Comparison of ENCODE assay signal across 8 mouse cellular contexts in the genomic region with DNA sequence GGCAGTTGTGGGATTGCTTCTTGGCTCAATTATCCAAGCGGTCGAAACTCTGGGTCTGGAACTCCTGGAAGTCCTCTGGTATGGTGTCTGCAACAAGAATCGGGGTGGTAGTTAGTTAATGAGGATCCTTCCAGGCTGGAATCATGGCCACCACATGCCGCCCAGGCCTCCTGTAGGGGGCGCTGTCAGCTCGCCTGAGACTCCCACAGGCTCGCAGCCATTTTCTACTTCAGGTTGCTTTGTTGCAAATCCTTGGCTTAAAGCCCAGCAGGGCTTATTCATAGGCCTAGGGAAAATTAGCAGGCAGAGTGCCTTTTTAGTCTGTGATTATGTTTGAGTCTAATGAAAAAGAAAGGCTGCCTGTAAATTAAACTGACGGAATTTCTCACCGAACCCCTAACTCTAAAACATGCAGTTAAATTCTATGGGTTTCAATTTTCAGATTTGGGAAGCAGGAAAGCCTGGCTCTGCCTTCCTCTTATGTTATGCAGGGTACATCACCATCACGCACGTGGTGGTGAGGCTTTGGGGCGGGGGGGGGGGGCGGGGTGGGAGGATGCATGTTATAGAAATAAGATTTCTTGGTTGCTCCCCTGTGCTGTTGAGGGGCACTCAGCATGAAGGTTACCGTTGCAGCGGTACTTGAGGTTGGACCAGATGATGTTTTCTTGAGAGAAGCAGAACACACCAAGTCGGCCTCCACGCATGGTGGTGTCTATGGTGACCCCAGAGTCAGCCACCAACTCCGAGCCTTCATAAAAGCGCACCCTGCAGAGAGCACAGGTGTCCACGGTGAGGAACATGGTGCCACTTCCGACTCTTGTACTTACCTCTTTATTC. TPM values are rescaled to one million over a fixed set of nuclear protein-coding genes. Genes with fewer than 3 reads are reported as not detected.
DNase-seq lines count a peak whose midpoint lies in the region; ATAC-seq and TF ChIP-seq lines count a peak whose summit lies in the region.

No protein-coding gene starts in this region.

- 56% methylated on average over 21 of the region's 21 CpGs for WGBS in embryonic facial prominence, embryonic 13.5 days
- WGBS in kidney, postnatal 0 days = 65% methylated on average over 21 of the region's 21 CpGs
- 73% methylated on average over 21 of the region's 21 CpGs for WGBS in liver, adult 2 months
- 73% methylated on average over 21 of the region's 21 CpGs for WGBS in neural tube, embryonic 11.5 days

- no peak overlapping the region for H3K9ac ChIP-seq in embryonic facial prominence, embryonic 13.5 days
- H3K9ac ChIP-seq in kidney, postnatal 0 days (ENCODE audit: low read depth, low read length) = no peak overlapping the region
- H3K9ac ChIP-seq in liver, adult 2 months (ENCODE audit: low read depth, low read length) = no peak overlapping the region
- no peak overlapping the region for H3K9ac ChIP-seq in neural tube, embryonic 11.5 days (ENCODE audit: low read length)

- no peak overlapping the region for H3K4me3 ChIP-seq in embryonic facial prominence, embryonic 13.5 days
- H3K4me3 ChIP-seq in kidney, postnatal 0 days (replicated peaks; ENCODE audit: low read depth, low read length) = no peak overlapping the region
- no peak overlapping the region for H3K4me3 ChIP-seq in liver, adult 2 months (ENCODE audit: insufficient read depth, low read depth, low read length)
- H3K4me3 ChIP-seq in neural tube, embryonic 11.5 days (ENCODE audit: low read depth, low read length) = no peak overlapping the region

- H3K4me2 ChIP-seq in embryonic facial prominence, embryonic 13.5 days = peak overlapping the region; percentile 50
- H3K4me2 ChIP-seq in kidney, postnatal 0 days (ENCODE audit: low read length) = no peak overlapping the region
- H3K4me2 ChIP-seq in neural tube, embryonic 11.5 days (ENCODE audit: low read depth) = no peak overlapping the region

- no peaks in the 10 kb centered on the region for H3K9me3 ChIP-seq in embryonic facial prominence, embryonic 13.5 days
- H3K9me3 ChIP-seq in kidney, postnatal 0 days (replicated peaks; ENCODE audit: low read length) = no peaks in the 10 kb centered on the region
- H3K9me3 ChIP-seq in neural tube, embryonic 11.5 days (ENCODE audit: control insufficient read depth, low read length) = no peaks in the 10 kb centered on the region

- peak; percentile 57; the same call in 1 of the 2 replicates for ATAC-seq in embryonic facial prominence, embryonic 13.5 days (ENCODE audit: insufficient number of reproducible peaks, insufficient read depth, low FRiP score, low TSS enrichment, low read depth)
- ATAC-seq in kidney, postnatal 0 days (replicated peaks; ENCODE audit: low FRiP score, low read depth) = 0 out of 2 replicates have a peak, but pooled peaks have one; percentile 35
- ATAC-seq in neural tube, embryonic 11.5 days (ENCODE audit: insufficient read depth, low FRiP score, low TSS enrichment) = peak; percentile 46

- TF ChIP-seq CTCF in kidney, postnatal 0 days (IDR thresholded peaks at IDR 0.05; ENCODE audit: low read depth) = peak; percentile 87
- TF ChIP-seq CTCF in liver, adult 2 months (IDR thresholded peaks at IDR 0.05; ENCODE audit: low read depth, low read length) = peak; percentile 81

- H3K79me2 ChIP-seq in liver, adult 2 months (ENCODE audit: control insufficient read depth, insufficient read depth, low read length) = no peaks in the 10 kb centered on the region

- H3K27ac ChIP-seq in embryonic facial prominence, embryonic 13.5 days = peak overlapping the region; percentile 7; the same call in 1 of the 2 replicates
- no peak overlapping the region for H3K27ac ChIP-seq in kidney, postnatal 0 days
- no peak overlapping the region for H3K27ac ChIP-seq in liver, adult 2 months (replicated peaks; ENCODE audit: insufficient read depth, low read depth, low read length)
- H3K27ac ChIP-seq in neural tube, embryonic 11.5 days (ENCODE audit: low read depth, low read length) = no peak overlapping the region

- peak; percentile 68 to 69 for DNase-seq in B cell, adult 2 months
- DNase-seq in adrenal gland, postnatal 25 days = peak; percentile 91
- peak; percentile 67 to 79 for DNase-seq in heart, adult 9 months (ENCODE audit: low spot score in 2 of 2)
- DNase-seq in kidney, postnatal 0 days (ENCODE audit: low spot score) = peak; percentile 92
- peak; percentile 67 for DNase-seq in liver, adult 2 months (ENCODE audit: extremely low read depth, low read depth, low spot score)
- DNase-seq in neural tube, embryonic 11.5 days (ENCODE audit: low spot score) = peak; percentile 78
- peak; percentile 37 to 62 for DNase-seq in urinary bladder, adult 18-20 months (ENCODE audit: low spot score in 2 of 2)

- no peaks in the 10 kb centered on the region for H3K27me3 ChIP-seq in embryonic facial prominence, embryonic 13.5 days
- no peaks in the 10 kb centered on the region for H3K27me3 ChIP-seq in kidney, postnatal 0 days (ENCODE audit: insufficient read depth, low read length)
- no peaks in the 10 kb centered on the region for H3K27me3 ChIP-seq in liver, adult 2 months (ENCODE audit: control insufficient read depth, insufficient read depth, low read length)
- no peaks in the 10 kb centered on the region for H3K27me3 ChIP-seq in neural tube, embryonic 11.5 days (ENCODE audit: control insufficient read depth, insufficient read depth, low read length)

- H3K4me1 ChIP-seq in embryonic facial prominence, embryonic 13.5 days = peaks cover 10% of the 10 kb centered on the region; the same call in 1 of the 2 replicates
- no peaks in the 10 kb centered on the region for H3K4me1 ChIP-seq in kidney, postnatal 0 days (replicated peaks; ENCODE audit: insufficient read depth, low read length)
- H3K4me1 ChIP-seq in liver, adult 2 months (ENCODE audit: control insufficient read depth, insufficient read depth, low read length) = no peaks in the 10 kb centered on the region
- H3K4me1 ChIP-seq in neural tube, embryonic 11.5 days (ENCODE audit: control insufficient read depth, insufficient read depth, low read length) = no peaks in the 10 kb centered on the region

- TF ChIP-seq POLR2A in liver, adult 2 months (IDR thresholded peaks at IDR 0.05; ENCODE audit: extremely low read depth, insufficient read depth, low read length) = no peak

- no peaks in the 10 kb centered on the region for H3K36me3 ChIP-seq in embryonic facial prominence, embryonic 13.5 days
- H3K36me3 ChIP-seq in kidney, postnatal 0 days (ENCODE audit: insufficient read depth, low read length) = no peaks in the 10 kb centered on the region
- no peaks in the 10 kb centered on the region for H3K36me3 ChIP-seq in liver, adult 2 months (ENCODE audit: control insufficient read depth, insufficient read depth, low read length)
- no peaks in the 10 kb centered on the region for H3K36me3 ChIP-seq in neural tube, embryonic 11.5 days (ENCODE audit: control insufficient read depth, insufficient read depth, low read length)

RNA-seq across cellular contexts. Expression of gene Thbs4, which starts 42.7 kb away (rescaled TPM):
- total RNA-seq in adrenal gland, postnatal 25 days (2021) = 3.0 and 4.9 TPM in 2 replicates
- 6.9 and 7.7 TPM in 2 replicates for polyA plus RNA-seq in embryonic facial prominence, embryonic 13.5 days (2015; fragmentation: Nextera tagmentation; extraction: Ambion mirVana)
- 1.3 and 2.0 TPM in 2 replicates for polyA plus RNA-seq in kidney, postnatal 0 days (2015; fragmentation: Nextera tagmentation; extraction: Ambion mirVana)
- 0.09 TPM in 1 of 2 replicates, not detected in the other for total RNA-seq in liver, adult 2 months (2014; rRNA removed)
- 0.04 and 0.05 TPM in 2 replicates for polyA plus RNA-seq in liver, adult 2 months (2012; rRNA removed)
- 1.2 TPM in 2 replicates for polyA plus RNA-seq in neural tube, embryonic 11.5 days (2014; fragmentation: Nextera tagmentation; extraction: Ambion mirVana)
